Mouse (Mus musculus): ENCODE measurements around the gene Cyyr1. TPM values are rescaled to one million over a fixed set of nuclear protein-coding genes. Genes with fewer than 3 reads are reported as not detected.
"Not testable (repeated sequence)": the region's sequence is repeated elsewhere in the genome, so short reads cannot be mapped to it uniquely, and the experiment has no call there.

Gene Cyyr1
- polyA plus RNA-seq (2015; fragmentation: Nextera tagmentation; extraction: Ambion mirVana), result 6.4 and 7.1 TPM in 2 replicates

GRCm38 (mm10) chr16:85553297-85553696 lies at the start of gene Cyyr1:
Cyyr1 (minus strand) TSS chr16:85553397.
- H3K9me3 ChIP-seq (ENCODE audit: low read length), result not testable (repeated sequence)

GRCm38 (mm10) chr16:85588844-85589243 lies 35.6 kb upstream of the Cyyr1 start:
- H3K9me3 ChIP-seq (ENCODE audit: low read length), result no peaks in the 10 kb centered on the region
- no peak overlapping the region for H3K4me3 ChIP-seq (ENCODE audit: low read length)
- WGBS, result 80% methylated on average over 7 of the region's 7 CpGs
- ATAC-seq (ENCODE audit: low FRiP score, low TSS enrichment), result no peak
- no peak overlapping the region for H3K4me2 ChIP-seq (replicated peaks; ENCODE audit: low read depth, low read length)
- H3K27ac ChIP-seq (ENCODE audit: low read length), result no peak overlapping the region
- no peaks in the 10 kb centered on the region for H3K36me3 ChIP-seq (ENCODE audit: insufficient read depth, low read length)
- H3K4me1 ChIP-seq (ENCODE audit: insufficient read depth, low read length), result no peaks in the 10 kb centered on the region
- H3K27me3 ChIP-seq (ENCODE audit: insufficient read depth, low read length), result no peaks in the 10 kb centered on the region
- H3K9ac ChIP-seq (replicated peaks; ENCODE audit: low read length), result no peak overlapping the region

More at GRCm38 (mm10) chr16:85553297-85553696, at the start of gene Cyyr1:
- not testable (repeated sequence) for H3K36me3 ChIP-seq (ENCODE audit: insufficient read depth, low read length); H3K27me3 ChIP-seq (ENCODE audit: insufficient read depth, low read length); H3K4me3 ChIP-seq (ENCODE audit: low read length); H3K27ac ChIP-seq (ENCODE audit: low read length); H3K4me2 ChIP-seq (replicated peaks; ENCODE audit: low read depth, low read length); H3K9ac ChIP-seq (replicated peaks; ENCODE audit: low read length); ATAC-seq (ENCODE audit: low FRiP score, low TSS enrichment); H3K4me1 ChIP-seq (ENCODE audit: insufficient read depth, low read length)
- 82% methylated on average over 6 of the region's 13 CpGs for WGBS

- no peak overlapping the region for H3K9ac ChIP-seq (replicated peaks; ENCODE audit: low read length)
- H3K36me3 ChIP-seq (ENCODE audit: insufficient read depth, low read length), result no peaks in the 10 kb centered on the region
- no peaks in the 10 kb centered on the region for H3K27me3 ChIP-seq (ENCODE audit: insufficient read depth, low read length)
- WGBS, result 89% methylated on average over 4 of the region's 4 CpGs
- no peak overlapping the region for H3K27ac ChIP-seq (ENCODE audit: low read length)
- no peak for ATAC-seq (ENCODE audit: low FRiP score, low TSS enrichment)
- H3K9me3 ChIP-seq (ENCODE audit: low read length), result no peaks in the 10 kb centered on the region
- H3K4me3 ChIP-seq (ENCODE audit: low read length), result no peak overlapping the region
- H3K4me2 ChIP-seq (replicated peaks; ENCODE audit: low read depth, low read length), result no peak overlapping the region
- H3K4me1 ChIP-seq (ENCODE audit: insufficient read depth, low read length), result no peaks in the 10 kb centered on the region
Measured at GRCm38 (mm10) chr16:85587573-85588226, 34.5 kb upstream of the Cyyr1 start.

- H3K9ac ChIP-seq (replicated peaks; ENCODE audit: low read length), result no peak overlapping the region
- WGBS, result 78% methylated on average over 5 of the region's 5 CpGs
Measured at GRCm38 (mm10) chr16:85566474-85566873, 13.3 kb upstream of the Cyyr1 start.

GRCm38 (mm10) chr16:85553838-85554237 lies 641 bp upstream of the Cyyr1 start:
- no peaks in the 10 kb centered on the region for H3K9me3 ChIP-seq (ENCODE audit: low read length)

More at GRCm38 (mm10) chr16:85566474-85566873, 13.3 kb upstream of the Cyyr1 start:
- H3K4me1 ChIP-seq (ENCODE audit: insufficient read depth, low read length), result no peaks in the 10 kb centered on the region
- no peaks in the 10 kb centered on the region for H3K36me3 ChIP-seq (ENCODE audit: insufficient read depth, low read length)
- H3K27me3 ChIP-seq (ENCODE audit: insufficient read depth, low read length), result no peaks in the 10 kb centered on the region
- H3K4me3 ChIP-seq (ENCODE audit: low read length), result no peak overlapping the region
- no peak overlapping the region for H3K4me2 ChIP-seq (replicated peaks; ENCODE audit: low read depth, low read length)
- H3K27ac ChIP-seq (ENCODE audit: low read length), result no peak overlapping the region
- ATAC-seq (ENCODE audit: low FRiP score, low TSS enrichment), result no peak
- no peaks in the 10 kb centered on the region for H3K9me3 ChIP-seq (ENCODE audit: low read length)

GRCm38 (mm10) chr16:85551976-85552375 lies 1.2 kb downstream of the Cyyr1 start:
- 85% methylated on average over 1 of the region's 11 CpGs for WGBS
- ATAC-seq (ENCODE audit: low FRiP score, low TSS enrichment); H3K4me1 ChIP-seq (ENCODE audit: insufficient read depth, low read length); H3K27me3 ChIP-seq (ENCODE audit: insufficient read depth, low read length); H3K9ac ChIP-seq (replicated peaks; ENCODE audit: low read length); H3K27ac ChIP-seq (ENCODE audit: low read length); H3K36me3 ChIP-seq (ENCODE audit: insufficient read depth, low read length); H3K4me2 ChIP-seq (replicated peaks; ENCODE audit: low read depth, low read length); H3K9me3 ChIP-seq (ENCODE audit: low read length); H3K4me3 ChIP-seq (ENCODE audit: low read length): not testable (repeated sequence)

More at GRCm38 (mm10) chr16:85553838-85554237, 641 bp upstream of the Cyyr1 start:
- no peak overlapping the region for H3K4me2 ChIP-seq (replicated peaks; ENCODE audit: low read depth, low read length)
- H3K4me3 ChIP-seq (ENCODE audit: low read length), result no peak overlapping the region
- H3K36me3 ChIP-seq (ENCODE audit: insufficient read depth, low read length), result no peaks in the 10 kb centered on the region
- H3K27me3 ChIP-seq (ENCODE audit: insufficient read depth, low read length), result no peaks in the 10 kb centered on the region
- no peak overlapping the region for H3K9ac ChIP-seq (replicated peaks; ENCODE audit: low read length)
- WGBS, result 48% methylated on average over 8 of the region's 8 CpGs
- no peak for ATAC-seq (ENCODE audit: low FRiP score, low TSS enrichment)
- H3K27ac ChIP-seq (ENCODE audit: low read length), result no peak overlapping the region
- 0 out of 2 replicates have a peak, but pooled peaks cover 5% of the 10 kb centered on the region for H3K4me1 ChIP-seq (ENCODE audit: insufficient read depth, low read length)

GRCm38 (mm10) chr16:85549971-85550567 lies 3.1 kb downstream of the Cyyr1 start:
- peak; percentile 89 for ATAC-seq (ENCODE audit: low FRiP score, low TSS enrichment)

GRCm38 (mm10) chr16:85546519-85546918 lies 6.7 kb downstream of the Cyyr1 start:
- Histone ChIP-seq H3K36me3 (ENCODE audit: insufficient read depth, low read length) (no peaks in the 10 kb centered on the region), H3K9ac (replicated peaks; ENCODE audit: low read length) (no peak overlapping the region), H3K27ac (ENCODE audit: low read length) (no peak overlapping the region), H3K4me1 (ENCODE audit: insufficient read depth, low read length) (0 out of 2 replicates have a peak, but pooled peaks cover 5% of the 10 kb centered on the region), H3K4me3 (ENCODE audit: low read length) (no peak overlapping the region), H3K9me3 (ENCODE audit: low read length) (no peaks in the 10 kb centered on the region), H3K27me3 (ENCODE audit: insufficient read depth, low read length) (no peaks in the 10 kb centered on the region), H3K4me2 (replicated peaks; ENCODE audit: low read depth, low read length) (peak overlapping the region; percentile 2; the same call in 1 of the 2 replicates)
- 49% methylated on average over 6 of the region's 6 CpGs for WGBS
- no peak for ATAC-seq (ENCODE audit: low FRiP score, low TSS enrichment)

More at GRCm38 (mm10) chr16:85549971-85550567, 3.1 kb downstream of the Cyyr1 start:
- H3K4me1 ChIP-seq (ENCODE audit: insufficient read depth, low read length), result 0 out of 2 replicates have a peak, but pooled peaks cover 5% of the 10 kb centered on the region
- 2% methylated on average over 25 of the region's 25 CpGs for WGBS
- H3K4me3 ChIP-seq (ENCODE audit: low read length), result peak overlapping the region; percentile 57
- H3K27me3 ChIP-seq (ENCODE audit: insufficient read depth, low read length), result no peaks in the 10 kb centered on the region
- peak overlapping the region; percentile 52; the same call in 1 of the 2 replicates for H3K27ac ChIP-seq (ENCODE audit: low read length)
- peak overlapping the region; percentile 74 for H3K9ac ChIP-seq (replicated peaks; ENCODE audit: low read length)
- H3K4me2 ChIP-seq (replicated peaks; ENCODE audit: low read depth, low read length), result peak overlapping the region; percentile 75
- H3K36me3 ChIP-seq (ENCODE audit: insufficient read depth, low read length), result no peaks in the 10 kb centered on the region
- no peaks in the 10 kb centered on the region for H3K9me3 ChIP-seq (ENCODE audit: low read length)

GRCm38 (mm10) chr16:85541676-85542273 lies 11.4 kb downstream of the Cyyr1 start:
- H3K36me3 ChIP-seq (ENCODE audit: insufficient read depth, low read length), result no peaks in the 10 kb centered on the region
- no peak overlapping the region for H3K9ac ChIP-seq (replicated peaks; ENCODE audit: low read length)
- no peaks in the 10 kb centered on the region for H3K27me3 ChIP-seq (ENCODE audit: insufficient read depth, low read length)
- no peaks in the 10 kb centered on the region for H3K4me1 ChIP-seq (ENCODE audit: insufficient read depth, low read length)
- ATAC-seq (ENCODE audit: low FRiP score, low TSS enrichment), result no peak
- no peaks in the 10 kb centered on the region for H3K9me3 ChIP-seq (ENCODE audit: low read length)
- H3K4me2 ChIP-seq (replicated peaks; ENCODE audit: low read depth, low read length), result no peak overlapping the region
- WGBS, result 52% methylated on average over 4 of the region's 4 CpGs
- H3K27ac ChIP-seq (ENCODE audit: low read length), result no peak overlapping the region
- H3K4me3 ChIP-seq (ENCODE audit: low read length), result no peak overlapping the region

- Histone ChIP-seq H3K4me3 (ENCODE audit: low read length) (no peak overlapping the region), H3K9ac (replicated peaks; ENCODE audit: low read length) (no peak overlapping the region), H3K9me3 (ENCODE audit: low read length) (no peaks in the 10 kb centered on the region), H3K36me3 (ENCODE audit: insufficient read depth, low read length) (no peaks in the 10 kb centered on the region), H3K27ac (ENCODE audit: low read length) (no peak overlapping the region), H3K4me2 (replicated peaks; ENCODE audit: low read depth, low read length) (no peak overlapping the region), H3K27me3 (ENCODE audit: insufficient read depth, low read length) (no peaks in the 10 kb centered on the region), H3K4me1 (ENCODE audit: insufficient read depth, low read length) (no peaks in the 10 kb centered on the region)
- no peak for ATAC-seq (ENCODE audit: low FRiP score, low TSS enrichment)
- WGBS, result 81% methylated on average over 6 of the region's 6 CpGs
Measured at GRCm38 (mm10) chr16:85541023-85541422, 12.2 kb downstream of the Cyyr1 start.
